Mouse (Mus musculus): ENCODE results near the gene Tbc1d1.

Gene Tbc1d1

DNA sequence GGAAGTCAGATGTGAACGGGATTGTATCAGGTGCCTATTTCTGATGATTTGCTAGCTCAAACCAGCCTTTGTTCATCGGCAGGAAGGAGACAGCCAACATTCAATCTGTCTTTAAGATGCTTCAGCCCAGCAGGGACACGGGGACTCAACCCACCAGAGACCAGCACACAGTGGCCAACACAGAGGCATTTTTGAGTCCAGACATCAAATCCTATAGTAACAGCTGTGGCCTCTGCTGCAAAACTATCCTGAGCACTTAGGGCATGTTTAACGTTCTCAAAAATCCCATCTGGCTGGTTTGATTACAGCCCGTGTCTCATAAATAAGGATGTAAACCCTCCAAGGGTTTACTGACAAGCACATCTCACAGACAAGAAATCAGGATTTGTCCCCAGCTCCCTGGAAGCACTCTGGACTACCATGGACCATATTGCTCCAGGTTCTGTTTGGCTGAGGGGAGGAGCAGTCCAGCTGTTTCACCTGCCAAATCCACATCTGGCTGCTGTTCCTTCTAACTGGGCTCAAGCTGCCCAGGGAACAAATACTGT lies 207.8 kb downstream of the Tbc1d1 start:
- DNase-seq = no peak

DNA sequence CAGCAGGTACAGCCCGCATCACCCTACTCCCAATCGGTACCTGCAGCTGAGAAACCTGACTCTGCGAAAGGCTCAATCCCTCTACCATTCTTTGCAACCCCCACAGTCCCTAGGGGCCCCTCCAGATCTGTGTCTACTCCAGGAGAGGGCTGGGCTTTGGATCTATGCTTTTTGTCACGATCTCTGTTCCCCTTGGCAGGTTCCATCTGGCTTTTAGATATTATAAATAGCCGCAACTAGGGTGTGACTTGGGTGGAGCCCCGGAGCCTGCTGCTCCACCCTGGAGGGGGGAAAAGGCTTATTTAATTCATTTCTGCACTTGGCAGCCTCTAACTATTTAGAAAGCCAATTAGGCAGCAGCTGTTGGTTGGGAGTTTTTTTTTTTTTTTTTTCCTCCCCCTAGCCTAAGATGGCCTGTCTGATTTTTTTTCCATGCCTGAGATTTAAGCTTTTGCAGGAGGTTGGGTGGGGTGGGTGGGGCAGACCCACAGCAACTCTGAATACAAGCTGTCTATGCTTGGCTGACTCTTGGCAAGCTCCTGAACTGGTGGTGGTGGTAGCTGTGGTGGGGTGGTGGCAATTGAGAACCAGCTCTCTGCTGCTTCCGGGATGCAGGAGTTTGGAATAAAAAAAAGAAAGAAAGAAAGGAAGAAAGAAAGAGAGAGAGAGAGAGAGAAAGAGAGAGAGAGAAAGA lies 208.5 kb downstream of the Tbc1d1 start:
- DNase-seq = no peak

DNA sequence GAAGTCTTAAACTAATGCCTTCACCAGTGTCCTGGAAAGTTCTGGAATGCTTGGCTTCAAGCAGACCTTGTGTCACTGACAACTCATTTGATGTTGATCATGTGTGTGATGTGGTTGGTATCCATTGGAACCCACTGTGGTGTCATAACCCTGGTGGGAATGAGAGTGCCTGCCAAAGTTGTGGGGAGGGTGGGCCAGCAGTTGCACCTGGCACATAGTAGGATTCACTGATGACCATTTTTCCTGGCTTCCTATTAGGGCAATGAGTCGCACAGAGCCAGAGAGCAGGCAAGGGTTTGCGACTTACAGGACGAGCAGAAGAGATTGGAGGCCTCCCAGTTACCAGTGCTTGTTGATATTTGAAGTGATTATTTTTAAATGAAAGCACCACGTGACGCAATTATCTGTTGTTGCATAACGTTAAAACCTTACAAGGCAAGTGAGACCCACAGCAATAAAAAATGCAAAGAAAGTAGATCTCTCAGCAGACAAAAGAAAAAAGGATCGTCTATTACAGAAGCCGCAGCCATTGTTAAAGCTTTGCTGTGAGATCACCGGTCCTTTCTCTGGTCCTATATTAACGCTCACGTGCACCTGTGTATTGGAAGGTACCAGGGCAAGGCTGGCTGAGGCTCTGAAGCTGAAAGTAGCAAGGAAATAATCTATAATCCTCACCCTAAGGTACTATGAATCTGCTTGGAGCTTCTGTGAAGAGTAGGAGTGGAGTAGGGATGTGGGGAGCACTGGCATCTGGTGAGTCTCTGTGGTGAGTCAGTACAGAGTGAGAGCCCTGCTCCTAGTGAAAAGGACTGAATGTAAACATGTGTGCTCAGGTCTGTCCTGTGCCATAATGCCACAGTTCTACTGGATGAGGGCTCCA lies 209.3 kb downstream of the Tbc1d1 start:
- peak; percentile 64 for DNase-seq

DNA sequence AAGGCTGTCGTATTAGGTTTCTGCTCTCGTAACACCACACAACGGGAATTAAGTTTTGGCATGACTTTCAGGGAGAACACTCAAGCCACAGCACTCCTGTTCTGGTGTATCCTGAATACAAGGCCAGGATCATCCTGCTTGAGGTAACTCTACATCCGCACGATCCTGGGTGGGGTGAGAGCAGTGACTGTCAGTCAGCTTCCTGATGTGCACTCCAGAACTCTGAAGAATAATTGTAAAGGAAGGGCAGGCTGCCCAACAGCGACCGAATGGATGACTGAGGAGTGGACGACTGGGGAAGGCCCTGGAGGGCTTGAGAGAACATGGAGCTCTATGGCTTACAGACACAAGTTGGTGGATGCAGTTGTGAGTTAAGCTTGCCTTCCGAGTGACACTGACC lies 210.0 kb downstream of the Tbc1d1 start:
- no peak for DNase-seq

DNA sequence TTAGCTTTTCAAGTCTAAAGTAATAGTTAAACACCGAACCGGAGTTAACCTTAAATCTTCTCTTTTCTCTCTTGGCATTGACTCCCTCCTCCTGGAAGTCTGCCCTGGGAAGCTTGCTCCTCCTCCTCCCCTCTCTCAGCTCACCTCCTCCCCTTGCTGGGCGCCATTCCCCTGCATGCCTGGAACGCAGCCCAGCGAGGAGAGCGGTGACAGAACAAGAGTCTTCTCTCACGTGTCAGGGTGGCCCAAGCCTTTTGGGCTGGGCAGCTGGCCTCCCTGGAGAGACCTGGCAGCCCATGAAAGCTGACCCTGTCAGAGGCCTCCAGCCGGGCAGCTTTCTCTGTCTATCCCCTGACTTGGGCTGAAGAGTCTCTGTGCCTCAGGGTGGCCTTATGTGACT lies 211.3 kb downstream of the Tbc1d1 start:
- peak; percentile 76 for DNase-seq

DNA sequence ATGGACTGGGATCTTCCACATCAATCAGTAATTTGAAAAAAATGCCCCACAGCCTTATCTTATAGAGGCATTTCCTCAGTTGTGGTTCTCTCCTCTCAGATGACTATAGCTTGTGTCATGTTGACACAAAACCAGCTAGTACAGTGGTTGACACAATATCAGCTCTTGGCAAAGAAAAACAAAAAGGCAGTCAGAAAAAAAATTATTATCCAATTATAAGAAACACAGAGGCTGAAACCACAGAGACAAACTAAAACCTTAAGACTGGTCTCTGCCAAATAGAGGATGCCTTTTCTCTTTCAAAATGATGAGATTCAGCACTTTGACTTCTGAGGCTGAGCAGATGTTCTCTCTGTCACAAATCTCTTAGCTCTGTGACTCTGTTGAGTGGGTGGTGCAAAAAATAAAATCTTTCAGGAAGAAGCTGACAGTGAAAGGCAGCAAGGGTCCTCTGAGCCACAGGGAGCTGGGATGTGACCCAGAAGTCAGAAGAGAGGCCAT lies 215.3 kb downstream of the Tbc1d1 start:
- peak; percentile 51 for DNase-seq

DNA sequence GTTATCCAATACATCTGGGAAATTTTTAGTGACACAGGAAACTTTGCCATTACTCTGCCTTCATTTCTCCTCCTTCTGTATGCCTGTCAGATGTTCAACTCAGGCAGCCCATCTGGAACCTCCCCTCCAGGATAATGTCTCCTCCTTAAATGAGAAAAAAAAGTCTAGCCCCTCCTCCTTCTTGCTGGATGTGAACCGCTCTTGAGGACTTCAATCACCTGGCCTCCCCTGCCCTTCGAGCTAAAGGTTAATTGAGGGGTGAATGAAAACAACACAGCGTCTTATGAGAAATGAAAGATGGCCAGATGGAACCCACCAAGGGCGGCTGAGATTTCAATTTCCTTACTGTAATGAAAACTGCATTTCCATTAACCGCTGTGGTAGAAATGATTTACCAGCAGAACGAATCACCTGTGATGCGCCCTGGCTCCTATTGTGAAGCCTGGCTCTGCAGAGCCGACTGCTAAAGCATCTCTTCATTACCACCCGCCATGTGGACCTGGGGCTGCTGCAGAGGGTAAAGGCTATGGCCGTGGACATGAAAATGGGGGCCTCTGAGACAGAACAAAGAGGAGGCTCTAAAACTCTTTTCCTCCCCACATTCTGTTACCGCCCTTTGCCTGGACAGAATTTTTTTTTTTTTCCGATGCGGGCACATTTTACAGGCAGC lies 216.3 kb downstream of the Tbc1d1 start:
- no peak for DNase-seq

DNA sequence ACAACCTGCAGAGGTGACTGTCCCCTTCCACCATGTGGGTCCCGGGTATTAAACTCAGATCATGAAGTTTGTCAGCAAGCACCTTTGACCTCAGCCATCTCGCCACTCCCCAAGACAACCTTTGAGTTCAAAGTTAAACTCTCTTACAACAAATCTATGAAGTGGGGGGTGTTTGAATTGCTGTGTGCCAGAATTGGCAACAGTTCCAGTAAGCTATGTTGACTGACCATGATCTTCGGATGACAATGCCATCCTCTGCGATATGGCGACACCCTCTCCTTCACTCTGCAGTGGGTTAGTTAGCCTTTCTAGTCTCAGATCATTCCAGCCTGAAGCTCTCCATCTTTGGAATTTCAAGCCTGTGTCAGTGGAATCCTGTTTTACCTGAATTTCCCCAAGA lies 217.6 kb downstream of the Tbc1d1 start:
- DNase-seq = no peak

DNA sequence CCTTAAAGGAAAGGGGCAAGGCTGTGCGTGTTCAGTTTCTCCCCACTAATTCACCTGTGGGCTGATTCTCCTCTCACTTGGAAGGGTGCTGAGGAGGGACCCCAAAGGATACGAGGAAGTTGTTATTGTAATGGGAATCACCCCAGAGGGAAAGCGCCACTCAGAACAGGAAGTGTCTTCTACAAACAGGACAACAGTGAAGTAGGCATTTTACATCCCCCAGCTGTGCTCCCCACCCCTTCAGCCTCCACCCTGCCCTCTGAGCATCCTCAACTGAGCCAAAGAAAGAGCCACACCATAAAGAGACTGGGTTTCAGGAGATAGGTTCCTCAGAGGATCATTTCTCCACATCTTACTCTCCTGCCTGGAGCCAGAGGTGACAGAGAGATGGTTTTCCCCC lies 219.7 kb downstream of the Tbc1d1 start:
- no peak for DNase-seq

DNA sequence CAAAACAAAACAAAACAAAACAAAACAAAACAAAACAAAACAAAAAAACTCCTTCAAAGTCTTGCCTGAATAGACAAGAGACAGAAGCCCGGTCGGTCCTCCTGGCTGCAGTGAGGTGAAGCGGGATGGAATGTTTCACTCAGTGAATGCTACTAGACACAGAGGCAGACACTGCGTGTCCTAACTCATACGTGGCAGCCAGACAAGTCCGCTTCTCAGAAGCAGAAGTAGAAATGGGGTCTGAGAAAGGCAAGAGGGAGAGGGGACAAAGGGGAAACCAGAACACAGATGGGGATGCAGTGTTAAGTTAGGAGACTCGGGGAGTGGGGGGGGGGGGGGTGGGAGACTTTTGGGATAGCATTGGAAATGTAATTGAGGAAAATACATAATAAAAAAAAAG lies 220.4 kb downstream of the Tbc1d1 start:
- DNase-seq = no peak

DNA sequence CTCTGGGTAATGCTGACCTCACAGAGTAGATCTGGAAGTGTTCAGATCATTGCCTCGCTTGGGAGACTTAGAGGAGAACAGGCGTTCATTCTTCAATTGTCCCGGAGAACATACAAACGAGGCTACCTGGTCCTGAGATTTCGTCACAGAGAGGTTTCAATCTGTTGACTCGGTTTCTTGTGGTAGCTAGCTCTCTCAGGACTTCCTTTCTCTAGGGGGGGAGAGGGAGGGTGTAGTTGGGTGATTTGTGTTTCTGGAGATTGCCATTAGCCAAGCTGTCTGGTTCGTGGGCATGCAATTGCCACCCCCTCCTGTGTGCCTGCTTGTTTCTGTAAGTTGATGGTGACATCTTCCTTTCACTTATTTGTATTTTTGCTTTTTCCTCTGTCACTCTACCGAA lies 221.6 kb downstream of the Tbc1d1 start:
- DNase-seq = no peak

DNA sequence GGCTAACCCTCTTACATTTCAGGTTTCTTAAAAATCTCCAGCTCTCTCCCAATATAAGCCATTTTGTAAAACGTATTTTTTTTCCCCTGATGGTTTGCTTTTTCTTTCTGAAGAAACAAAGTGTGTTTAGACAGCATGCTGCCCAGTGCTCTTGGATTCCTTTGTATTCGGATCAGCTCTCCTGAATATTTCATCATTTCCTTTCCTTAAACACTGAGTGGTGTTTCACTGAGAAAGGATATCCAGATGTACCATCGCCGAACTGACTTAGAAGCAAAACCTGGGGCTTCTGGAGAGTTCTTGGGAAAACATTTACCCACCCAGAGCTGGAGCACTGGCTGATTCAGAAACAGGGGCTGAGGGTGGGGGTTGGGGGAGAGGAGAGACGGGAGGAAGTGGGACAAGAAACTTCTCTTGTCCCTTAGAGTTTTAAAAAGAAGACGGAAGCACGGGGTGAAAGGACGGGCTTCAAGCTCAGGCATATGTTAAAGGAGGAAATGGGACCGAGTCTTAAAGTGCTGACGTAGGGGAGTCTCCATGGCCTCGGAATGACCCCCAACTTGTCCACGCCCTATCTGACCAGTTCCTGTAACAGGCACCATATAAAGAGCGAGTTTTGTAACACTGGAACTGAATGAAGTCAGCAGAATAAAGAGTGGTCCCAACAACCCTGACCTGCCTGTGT lies 222.6 kb downstream of the Tbc1d1 start:
- no peak for DNase-seq

DNA sequence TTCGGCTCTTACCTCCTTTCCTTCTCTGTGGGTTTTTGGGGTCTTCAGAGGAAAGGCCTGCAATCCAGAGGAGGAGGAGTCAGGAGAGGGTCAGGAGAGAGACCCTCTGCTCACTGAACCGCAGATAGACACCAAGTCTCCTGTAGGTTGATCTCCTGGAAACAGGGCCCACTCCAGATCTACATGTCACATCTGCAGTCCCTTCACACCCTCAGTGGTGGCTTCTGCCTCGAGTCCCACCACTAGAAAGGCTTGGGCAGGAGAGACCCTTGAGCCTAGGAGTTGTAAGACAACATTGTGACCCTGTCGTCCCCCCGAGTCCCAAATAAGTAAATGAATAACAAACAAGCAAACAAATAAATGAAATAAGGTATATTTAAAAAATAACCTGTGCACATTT lies 223.7 kb downstream of the Tbc1d1 start:
- DNase-seq = no peak

DNA sequence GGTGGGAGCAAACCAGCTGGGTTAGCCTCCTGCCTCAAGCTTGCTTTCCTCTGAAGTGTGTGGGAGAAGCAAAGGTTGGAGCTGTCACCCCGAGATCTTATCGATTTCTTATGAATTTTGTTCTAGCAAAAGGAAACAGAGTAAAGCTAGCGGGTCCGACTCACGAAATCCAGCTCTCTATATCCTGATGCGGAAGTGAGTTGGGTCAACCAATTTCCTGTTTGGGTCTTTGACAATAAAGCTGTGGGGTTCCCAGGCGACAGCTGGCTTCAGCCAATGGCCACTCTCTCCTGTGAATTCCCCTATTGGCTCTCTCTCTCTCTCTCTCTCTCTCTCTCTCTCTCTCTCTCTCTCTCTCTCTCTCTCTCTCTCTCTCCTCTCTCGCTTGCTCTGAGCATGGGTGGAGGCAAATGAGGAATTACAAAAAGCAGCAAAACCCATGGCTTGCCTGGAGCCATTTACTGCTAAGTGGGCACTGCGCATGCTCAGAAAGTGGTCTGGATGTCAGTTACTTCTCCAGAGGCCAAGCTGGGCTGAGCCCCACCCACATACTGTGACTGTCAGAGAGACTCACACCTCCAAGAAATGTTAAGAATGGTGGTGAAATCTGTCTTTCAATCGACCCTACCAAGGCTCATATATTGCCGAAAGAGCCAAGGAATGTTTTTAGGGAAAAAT lies 224.7 kb downstream of the Tbc1d1 start:
- DNase-seq = no peak

DNA sequence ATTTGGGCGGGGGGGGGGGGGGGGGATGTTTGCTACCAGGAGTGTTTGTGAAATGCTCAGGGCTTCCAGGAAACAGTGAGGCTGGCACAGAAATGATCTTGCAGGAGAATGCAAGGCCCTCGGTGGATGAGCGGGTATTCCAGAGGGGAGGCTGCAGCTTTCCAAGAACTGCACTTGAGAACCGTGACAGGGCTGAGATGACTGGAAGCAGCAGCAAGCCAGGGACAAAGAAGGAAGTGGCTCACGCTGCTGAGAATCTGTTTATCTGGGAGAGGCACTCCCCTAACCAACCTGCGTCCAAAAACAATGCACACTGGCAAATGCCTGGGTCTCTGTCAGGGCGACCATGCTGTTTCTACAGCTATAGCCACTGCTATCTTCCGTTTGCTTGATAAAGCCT lies 225.4 kb downstream of the Tbc1d1 start:
- no peak for DNase-seq

DNA sequence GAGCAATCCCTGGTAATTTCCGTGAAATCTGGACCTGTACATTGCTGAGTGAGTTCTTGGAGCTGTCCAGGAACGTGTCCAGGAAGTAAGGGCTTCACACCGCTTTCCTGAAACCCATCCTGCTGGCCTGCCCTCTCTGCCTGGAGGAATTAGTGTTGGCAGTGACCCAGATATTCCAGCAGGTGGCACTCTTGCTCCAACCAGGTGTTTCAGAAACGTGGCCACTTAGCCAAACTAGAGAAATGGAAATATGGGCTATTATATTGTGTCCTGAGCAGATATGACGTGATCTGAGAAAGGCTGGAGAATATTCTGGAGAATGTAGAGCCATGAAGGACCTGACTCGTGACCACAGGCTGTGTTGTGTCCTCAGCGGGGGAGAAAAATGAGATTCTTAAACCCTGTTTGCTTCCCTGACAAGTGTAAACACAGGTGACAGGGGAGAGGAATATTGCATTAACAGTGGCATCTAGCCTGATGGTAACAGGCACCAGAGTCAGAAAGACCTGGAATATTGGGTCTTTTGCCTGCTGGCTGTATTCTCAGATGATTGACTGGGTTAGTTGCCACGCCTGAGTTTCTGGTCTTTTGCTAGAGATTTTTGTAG lies 226.4 kb downstream of the Tbc1d1 start:
- peak; percentile 75 for DNase-seq

DNA sequence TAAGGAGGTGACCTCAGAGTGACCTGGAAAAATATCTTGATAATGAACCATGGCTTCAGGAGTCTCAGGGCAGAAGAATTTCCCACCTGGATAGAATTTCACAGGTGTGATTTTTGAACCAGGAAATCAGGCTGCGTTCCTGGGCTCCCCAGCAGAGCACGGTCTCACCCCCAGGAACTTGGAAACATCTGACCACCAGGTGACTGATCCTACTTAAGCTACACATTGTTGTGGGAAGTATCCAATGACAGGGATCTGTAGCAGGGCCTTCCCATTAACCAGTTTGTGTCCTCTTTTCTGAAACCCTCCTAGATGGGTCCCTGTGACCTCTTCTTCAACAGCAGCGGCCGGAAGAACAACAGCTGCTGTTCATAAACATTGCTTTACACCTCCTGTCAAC lies 227.1 kb downstream of the Tbc1d1 start:
- no peak for DNase-seq

DNA sequence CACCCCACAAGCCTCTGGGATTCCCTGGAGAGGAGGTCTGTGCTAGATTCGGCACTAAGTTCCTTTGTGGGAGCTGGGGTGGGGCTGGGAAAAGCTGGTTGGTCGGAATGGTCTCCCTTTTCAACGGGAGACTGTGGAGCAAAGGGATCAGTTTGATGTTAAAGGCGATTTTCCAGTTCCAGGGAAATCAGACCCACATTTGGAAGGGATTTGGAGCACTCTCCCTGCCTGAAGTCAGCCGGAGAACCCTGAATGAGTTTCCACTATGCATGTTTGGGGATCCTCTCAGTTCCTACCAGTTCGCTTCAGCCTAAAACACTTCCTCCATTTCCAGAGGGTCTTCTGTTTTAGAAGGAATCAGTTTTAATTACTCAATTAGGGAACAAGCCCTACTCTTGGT lies 228.4 kb downstream of the Tbc1d1 start:
- DNase-seq = no peak

DNA sequence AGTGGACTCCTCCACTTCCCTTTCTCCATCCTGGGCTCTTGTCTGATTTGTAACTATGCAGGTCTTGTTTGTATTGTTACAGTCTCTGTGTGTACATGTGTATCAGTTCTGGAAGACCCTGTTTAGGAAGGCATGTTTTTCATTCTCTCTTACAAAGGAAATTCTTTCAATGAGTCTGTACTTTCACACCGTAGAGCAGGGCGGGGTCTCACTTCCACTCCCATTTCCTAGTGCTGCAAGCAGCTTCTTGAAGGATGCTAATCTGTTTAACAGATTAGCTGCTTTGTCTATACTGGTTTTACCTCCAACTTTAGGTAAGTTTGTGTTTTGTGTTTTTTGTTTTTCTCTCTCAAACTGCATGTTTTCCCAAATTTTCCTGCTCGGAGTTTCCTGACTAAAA lies 230.9 kb downstream of the Tbc1d1 start:
- DNase-seq = no peak

DNA sequence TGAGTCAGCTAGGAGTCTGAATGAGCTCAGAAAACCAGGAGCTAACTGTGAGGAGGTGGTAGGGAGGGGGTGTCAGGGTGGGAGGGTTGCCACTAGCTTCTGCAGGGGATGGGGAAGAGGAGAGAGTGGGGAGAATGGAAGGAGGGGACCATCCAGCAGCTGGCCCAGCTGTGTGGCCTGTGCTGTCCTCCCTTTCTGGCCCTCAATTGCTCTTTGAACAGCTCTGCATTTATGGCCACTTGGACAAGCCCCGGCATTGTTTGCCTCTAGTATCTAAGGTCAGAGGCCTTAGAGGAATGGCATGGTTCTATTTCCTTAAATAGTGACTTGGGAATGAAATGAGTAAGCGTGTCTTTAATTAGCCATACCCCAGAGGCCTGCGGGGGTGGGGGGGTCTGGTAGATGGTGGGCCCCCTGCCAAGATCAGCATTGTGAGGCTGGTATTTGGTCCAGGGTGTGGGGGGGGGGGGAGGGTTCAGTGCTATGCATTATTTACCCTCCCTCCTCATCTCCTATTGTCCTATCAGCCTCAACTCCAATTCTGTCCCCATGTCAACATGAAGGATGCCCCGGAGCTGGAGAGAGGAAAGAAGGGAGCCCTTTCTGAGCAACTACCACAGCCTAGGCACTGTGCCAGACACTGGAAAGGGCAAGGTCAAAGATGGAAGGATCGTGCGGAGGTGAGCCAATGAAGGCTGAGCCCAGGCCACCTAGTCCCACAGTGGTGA lies 233.3 kb downstream of the Tbc1d1 start:
- no peak for DNase-seq

DNA sequence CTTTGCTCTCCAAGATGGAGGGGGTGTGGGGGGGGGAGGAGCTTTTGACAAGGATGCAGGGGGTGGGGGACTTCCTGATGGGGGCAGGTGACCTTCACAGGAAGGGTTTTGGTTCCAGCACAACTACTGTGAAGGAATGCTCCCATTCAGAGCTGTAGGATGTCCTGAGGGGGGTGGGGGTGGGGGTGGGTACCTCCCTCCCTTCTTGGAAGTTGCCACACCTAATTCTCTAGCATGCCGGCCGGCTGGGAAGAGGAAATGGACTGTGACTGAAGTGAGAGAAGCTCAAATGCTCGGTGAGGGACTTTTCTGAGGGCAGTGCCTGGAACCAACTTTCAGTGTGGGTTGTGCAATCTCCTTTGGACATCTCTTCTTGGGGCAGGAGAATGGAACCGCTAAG lies 235.2 kb downstream of the Tbc1d1 start:
- no peak for DNase-seq

All from right cerebral cortex, adult 18-20 months (tissue).